Mouse (Mus musculus) thymus, postnatal 4 days (tissue): Measurements from ENCODE around the gene Trim43b.
"Not testable (repeated sequence)": the region's sequence is repeated elsewhere in the genome, so short reads cannot be mapped to it uniquely, and the experiment has no call there.

Experiments
- DNase-seq: peaks from one replicate; pipeline ENCODE4 v3.0.0; 2021

The Trim43b gene

DNA sequence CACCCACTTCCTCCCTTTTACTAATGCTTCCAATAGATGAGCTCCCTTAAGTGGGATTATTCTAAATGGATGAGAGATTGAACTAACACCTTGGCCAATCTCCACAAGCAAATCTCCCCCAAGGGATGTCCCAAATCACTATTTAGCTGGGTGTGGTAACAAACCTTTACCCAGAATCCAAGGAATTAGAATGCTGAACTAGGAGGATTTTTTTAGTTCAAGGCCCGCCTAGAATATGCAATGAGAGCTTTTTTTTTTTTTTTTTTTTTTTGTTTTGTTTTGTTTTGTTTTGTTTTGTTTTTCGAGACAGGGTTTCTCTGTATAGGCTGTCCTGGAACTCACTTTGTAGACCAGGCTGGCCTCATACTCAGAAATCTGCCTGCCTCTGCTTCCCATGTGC, at the start of gene Trim43b:
TSS of gene Trim43b (minus strand) at position 101 of the 400 bp plus-strand sequence.
- not testable (repeated sequence) for DNase-seq

DNA sequence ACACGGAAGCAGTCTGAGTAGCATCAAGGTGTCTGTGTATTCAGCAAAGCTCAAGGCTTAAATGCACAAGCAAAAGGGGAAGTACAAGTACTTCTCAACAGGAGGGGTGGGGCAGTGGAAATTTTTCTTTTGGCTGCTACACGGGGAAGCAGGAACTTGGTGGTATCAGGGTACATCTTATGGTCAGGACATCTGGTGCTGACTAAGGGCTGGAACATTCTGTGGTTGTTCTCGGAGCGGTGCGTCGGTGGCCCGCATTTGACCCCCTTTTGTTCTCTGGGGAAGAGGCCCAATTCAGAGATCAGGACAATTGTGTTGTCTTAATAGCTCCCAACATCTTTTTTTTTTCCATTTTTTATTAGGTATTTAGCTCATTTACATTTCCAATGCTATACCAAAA, 11.9 kb upstream of the Trim43b start:
- DNase-seq, result not testable (repeated sequence)

DNA sequence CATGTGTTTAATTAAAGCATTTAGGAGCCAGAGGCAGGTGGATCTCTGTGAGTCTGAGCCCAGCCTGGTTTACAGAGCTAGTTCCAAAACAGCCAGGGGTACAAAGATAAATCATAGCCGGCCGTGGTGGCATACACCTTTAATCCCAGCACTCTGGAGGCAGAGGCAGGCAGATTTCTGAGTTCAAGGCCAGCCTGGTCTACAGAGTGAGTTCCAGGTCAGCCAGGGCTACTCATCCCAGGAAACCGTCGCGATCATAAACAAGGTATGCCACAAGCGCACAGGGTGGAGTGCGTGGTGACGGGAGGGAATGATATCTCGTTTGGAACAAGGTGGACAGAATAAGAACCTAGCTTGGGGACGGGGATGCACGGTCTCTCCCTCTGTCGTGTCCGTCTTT, 5.9 kb downstream of the Trim43b start:
- DNase-seq, result not testable (repeated sequence)

DNA sequence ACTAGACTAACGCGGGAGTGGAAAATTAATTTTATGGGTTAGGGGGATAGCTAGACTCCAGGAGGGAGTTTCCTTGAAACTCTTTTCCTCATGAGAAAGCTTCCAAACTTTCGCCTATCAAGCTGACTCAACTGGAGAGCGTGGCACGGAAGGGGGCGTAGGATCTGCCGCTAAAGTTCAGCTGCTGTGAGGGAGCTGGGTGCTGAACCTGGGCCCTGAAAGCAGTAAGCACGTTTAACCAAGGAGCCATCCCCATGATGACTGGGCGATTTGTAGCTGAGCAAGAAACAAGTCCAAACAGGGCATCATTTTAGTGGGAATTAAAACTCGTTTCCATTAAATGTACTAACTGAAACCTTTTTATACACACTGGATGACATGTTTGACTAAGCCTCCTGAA, 13.0 kb downstream of the Trim43b start:
- DNase-seq, result not testable (repeated sequence)

DNA sequence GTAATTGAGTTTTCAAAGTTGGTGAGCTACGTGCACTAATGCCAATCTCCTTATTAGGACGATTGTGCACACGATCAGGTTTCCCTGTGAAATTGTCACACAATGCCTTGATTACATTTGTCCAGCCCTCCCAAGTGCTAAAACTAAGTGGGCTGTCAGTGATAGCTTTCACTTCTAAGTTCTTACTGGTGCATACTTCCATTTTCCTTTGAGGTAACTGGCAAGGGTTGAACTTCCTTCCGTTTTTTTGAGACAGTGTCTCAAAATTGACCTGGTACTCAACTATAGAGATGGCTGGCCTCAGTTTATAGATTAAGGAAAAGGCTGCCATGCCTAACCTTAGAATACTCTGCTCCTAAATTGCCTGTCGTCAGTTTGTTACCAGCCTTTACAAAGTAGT, 16.1 kb downstream of the Trim43b start:
- DNase-seq, result not testable (repeated sequence)

DNA sequence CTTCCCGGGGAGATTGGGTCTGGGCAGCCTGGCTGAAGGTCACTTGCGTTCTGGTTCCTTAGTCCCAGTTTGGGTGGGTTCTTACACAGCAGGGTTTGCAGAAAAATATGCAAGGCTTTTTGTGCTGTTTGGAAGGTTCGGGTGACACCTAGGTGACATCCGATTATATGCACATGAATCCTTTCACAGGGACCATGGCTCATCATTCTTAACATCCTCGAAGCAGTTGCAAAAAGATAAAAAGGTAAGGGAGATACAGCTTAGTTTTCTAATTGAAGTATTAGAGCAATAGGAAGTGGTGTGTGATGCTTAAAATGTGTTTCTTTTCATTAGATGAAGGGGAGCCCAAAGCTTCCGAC, 25.5 kb downstream of the Trim43b start:
- DNase-seq, result not testable (repeated sequence)

DNA sequence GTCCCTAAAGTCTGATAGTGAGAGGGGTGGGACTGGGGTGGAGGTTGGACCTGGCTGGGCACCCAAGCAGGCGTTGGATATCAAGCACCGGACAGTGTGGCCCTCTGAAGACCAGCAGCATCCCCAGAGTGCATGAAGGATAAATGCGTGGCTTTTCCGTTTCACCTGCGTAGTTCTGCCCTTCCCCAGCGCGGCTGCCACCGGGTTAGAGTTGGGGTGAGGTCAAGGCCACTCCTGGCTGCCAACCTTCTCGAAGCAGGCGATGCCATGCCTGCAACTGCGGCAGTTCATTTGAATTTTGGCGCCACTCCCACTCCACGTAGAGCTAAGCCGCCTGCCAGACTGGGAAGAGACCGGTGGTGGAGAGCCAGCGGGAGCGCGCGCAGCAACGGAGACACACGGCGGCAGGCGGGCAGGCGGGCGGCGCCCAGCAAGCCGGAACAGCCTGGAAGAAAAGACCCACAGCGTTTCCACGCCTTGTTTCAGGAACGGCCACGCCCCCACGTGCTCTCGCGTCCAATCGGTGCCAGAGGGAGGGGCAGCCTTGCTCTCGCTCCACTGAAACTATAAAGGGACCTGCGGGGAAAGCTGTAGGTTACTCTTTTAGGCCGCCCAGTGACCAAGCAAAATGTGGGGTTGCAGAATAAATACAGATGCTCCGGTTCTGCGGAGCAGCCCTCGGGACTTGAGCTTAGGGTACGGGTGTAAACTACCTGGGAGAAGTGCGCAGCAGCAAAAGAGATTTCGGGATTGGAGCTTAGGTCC, 26.1 kb downstream of the Trim43b start:
- DNase-seq, result peak; percentile 45
